Mouse (Mus musculus): ENCODE data around the gene Rexo2. TPM values are rescaled to one million over a fixed set of nuclear protein-coding genes. Genes with fewer than 3 reads are reported as not detected.
"Not testable (repeated sequence)": the region's sequence is repeated elsewhere in the genome, so short reads cannot be mapped to it uniquely, and the experiment has no call there.

The Rexo2 gene
- total RNA-seq, 1 experiment from 2014 or later = 94.2 TPM

GRCm38 (mm10) chr9:48473131-48473530, 7.3 kb downstream of the Rexo2 start:
- no peak for DNase-seq

GRCm38 (mm10) chr9:48472441-48473025, 7.9 kb downstream of the Rexo2 start:
- DNase-seq = no peak

GRCm38 (mm10) chr9:48467471-48467870, 13.0 kb downstream of the Rexo2 start:
- not testable (repeated sequence) for DNase-seq

- peak; percentile 84 for DNase-seq
These were observed 13.6 kb downstream of the Rexo2 start for GRCm38 (mm10) chr9:48466804-48467203.

- no peak for DNase-seq
These were observed 14.8 kb downstream of the Rexo2 start for GRCm38 (mm10) chr9:48465671-48466070.

GRCm38 (mm10) chr9:48461545-48461944, 18.9 kb downstream of the Rexo2 start:
- peak; percentile 24 for DNase-seq

GRCm38 (mm10) chr9:48460720-48461119, 19.7 kb downstream of the Rexo2 start:
- no peak for DNase-seq

GRCm38 (mm10) chr9:48459391-48459790, 21.0 kb downstream of the Rexo2 start:
- no peak for DNase-seq

GRCm38 (mm10) chr9:48458879-48459278, 21.5 kb downstream of the Rexo2 start:
- DNase-seq = no peak

- no peak for DNase-seq
These were observed 24.5 kb downstream of the Rexo2 start for GRCm38 (mm10) chr9:48455961-48456360.

GRCm38 (mm10) chr9:48450066-48450465, 30.4 kb downstream of the Rexo2 start:
- DNase-seq = no peak

- peak; percentile 51 for DNase-seq
These were observed 32.6 kb downstream of the Rexo2 start for GRCm38 (mm10) chr9:48447783-48448209.

GRCm38 (mm10) chr9:48444821-48445220, 35.6 kb downstream of the Rexo2 start:
- no peak for DNase-seq

GRCm38 (mm10) chr9:48443873-48444272, 36.5 kb downstream of the Rexo2 start:
- DNase-seq = no peak

- DNase-seq = no peak
These were observed 48.0 kb downstream of the Rexo2 start for GRCm38 (mm10) chr9:48432449-48432848.

- no peak for DNase-seq
These were observed 53.2 kb downstream of the Rexo2 start for GRCm38 (mm10) chr9:48427176-48427575.

GRCm38 (mm10) chr9:48423256-48423655, 57.2 kb downstream of the Rexo2 start:
- DNase-seq = peak; percentile 23

- DNase-seq = no peak
These were observed 58.0 kb downstream of the Rexo2 start for GRCm38 (mm10) chr9:48422382-48422781.

GRCm38 (mm10) chr9:48421561-48421960, 58.9 kb downstream of the Rexo2 start:
- no peak for DNase-seq

- DNase-seq = no peak
These were observed 59.4 kb downstream of the Rexo2 start for GRCm38 (mm10) chr9:48421029-48421428.

GRCm38 (mm10) chr9:48420437-48420836, 60.0 kb downstream of the Rexo2 start:
- DNase-seq = no peak

GRCm38 (mm10) chr9:48418829-48419228, 61.6 kb downstream of the Rexo2 start:
- no peak for DNase-seq

Data from adrenal gland, postnatal 14 days (tissue).